Mouse (Mus musculus) heart, embryonic 13.5 days (tissue): Measurements from ENCODE around the gene Tgfb1. TPM values are rescaled to one million over a fixed set of nuclear protein-coding genes. Genes with fewer than 3 reads are reported as not detected.

Source experiments
- ATAC-seq: fragments of 200-750 bp; cut with Nextera tagmentation; 2 replicates; pipeline ENCODE4 v1.8.0; 2017; ENCODE audit warnings: moderate TSS enrichment; ENCODE audit not compliant: insufficient number of reproducible peaks, low FRiP score, low TSS enrichment; ENCODE audit errors: extremely low read depth
- H3K27ac ChIP-seq: fragments of 300-500 bp; sonication (generic); replicated peaks from 2 replicates; pipeline ENCODE4 v1.5.1; 2015; ENCODE audit warnings: moderate library complexity, mild to moderate bottlenecking, inconsistent platforms
- H3K27me3 ChIP-seq: fragments of 300-500 bp; sonication (generic); replicated peaks from 2 replicates; pipeline ENCODE4 v1.6.1; 2015; ENCODE audit warnings: mild to moderate bottlenecking, inconsistent platforms
- H3K36me3 ChIP-seq: fragments of 300-500 bp; sonication (generic); 2 replicates; pipeline ENCODE4 v1.6.1; 2015; ENCODE audit warnings: mild to moderate bottlenecking, inconsistent platforms
- H3K4me1 ChIP-seq: fragments of 300-500 bp; sonication (generic); 2 replicates; pipeline ENCODE4 v1.6.1; 2015; ENCODE audit warnings: inconsistent platforms
- H3K4me2 ChIP-seq: fragments of 300-500 bp; sonication (generic); 2 replicates; pipeline ENCODE4 v1.6.1; 2015; ENCODE audit warnings: inconsistent platforms, mild to moderate bottlenecking, moderate library complexity
- H3K4me3 ChIP-seq: fragments of 300-500 bp; sonication (generic); 2 replicates; pipeline ENCODE4 v1.5.1; 2015; ENCODE audit warnings: moderate library complexity, mild to moderate bottlenecking, inconsistent platforms
- H3K9ac ChIP-seq: fragments of 300-500 bp; sonication (generic); 2 replicates; pipeline ENCODE4 v1.6.1; 2015; ENCODE audit warnings: inconsistent platforms, mild to moderate bottlenecking, moderate library complexity
- H3K9me3 ChIP-seq: fragments of 300-500 bp; sonication (generic); 2 replicates; pipeline ENCODE4 v1.6.1; 2016; ENCODE audit warnings: inconsistent platforms
- WGBS: fragments of 180-500 bp; shearing (Covaris S2); methylation state at CpG from one replicate; pipeline ENCODE4 v1.1.7; 2015; ENCODE audit warnings: mixed read lengths; 5-methylcytosine and 5-hydroxymethylcytosine counted together
- polyA plus RNA-seq: library from polyadenylated mRNA; unstranded; fragments of >200 nt; fragmentation: Nextera tagmentation; extraction: Ambion mirVana; gene quantifications from 2 replicates; pipeline ENCODE4 v1.2.1, GENCODE M21; 2015

Tgfb1 gene
- polyA plus RNA-seq, 1 experiment from 2014 or later: 4.3 TPM

GRCm38 (mm10) chr7:25706578-25707170 is 19.9 kb downstream of the Tgfb1 start:
- peaks cover 71% of the 10 kb centered on the region for H3K4me1 ChIP-seq
- no peaks in the 10 kb centered on the region for H3K27me3 ChIP-seq
- no peak overlapping the region for H3K4me2 ChIP-seq
- no peak overlapping the region for H3K4me3 ChIP-seq
- peaks cover 8% of the 10 kb centered on the region for H3K36me3 ChIP-seq
- WGBS: 47% methylated on average over 7 of the region's 7 CpGs
- ATAC-seq: no peak
- peak overlapping the region; percentile 85 for H3K27ac ChIP-seq
- peaks cover 6% of the 10 kb centered on the region for H3K9me3 ChIP-seq
- peak overlapping the region; percentile 48; the same call in 1 of the 2 replicates for H3K9ac ChIP-seq

DNA sequence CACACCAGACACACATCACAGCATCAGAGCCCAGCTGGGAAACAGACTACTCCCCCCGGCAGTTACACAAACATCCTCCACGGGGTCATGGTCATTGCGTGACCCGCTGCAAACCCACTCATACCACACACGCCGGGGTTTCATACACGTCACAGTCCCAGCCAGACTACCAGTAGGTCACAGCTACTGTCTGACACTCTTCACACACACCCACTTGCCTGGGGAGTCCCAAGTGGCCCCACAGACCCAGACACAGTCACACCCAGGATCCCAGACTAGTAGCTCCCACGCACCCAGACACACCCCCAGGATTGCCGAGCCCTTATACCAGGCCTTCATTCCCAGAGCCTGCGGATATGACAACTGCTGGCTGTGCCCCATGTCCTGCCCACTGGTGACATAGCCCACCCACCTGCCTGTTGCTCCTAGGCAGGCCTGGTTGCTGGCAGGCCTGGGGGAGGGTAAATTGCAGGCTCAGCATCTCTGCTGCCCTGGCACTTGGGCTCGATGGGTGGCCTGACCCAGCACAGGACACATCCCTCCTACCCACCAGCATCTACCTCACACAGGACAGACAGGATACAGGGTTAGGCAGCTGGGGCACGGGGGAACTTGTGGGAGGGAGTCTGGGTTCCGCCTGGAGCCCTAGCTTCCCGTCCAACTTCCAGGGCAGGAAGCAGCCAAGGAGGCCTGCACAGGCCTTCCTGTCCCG is 20.9 kb downstream of the Tgfb1 start:
- peak overlapping the region; percentile 85 for H3K27ac ChIP-seq
- no peak for ATAC-seq
- H3K9me3 ChIP-seq: no peaks in the 10 kb centered on the region
- no peaks in the 10 kb centered on the region for H3K27me3 ChIP-seq
- H3K4me1 ChIP-seq: peaks cover 82% of the 10 kb centered on the region
- peak overlapping the region; percentile 30 for H3K4me2 ChIP-seq
- 46% methylated on average over 15 of the region's 15 CpGs for WGBS
- H3K4me3 ChIP-seq: no peak overlapping the region
- H3K9ac ChIP-seq: peak overlapping the region; percentile 40; the same call in 1 of the 2 replicates
- peaks cover 5% of the 10 kb centered on the region for H3K36me3 ChIP-seq

DNA sequence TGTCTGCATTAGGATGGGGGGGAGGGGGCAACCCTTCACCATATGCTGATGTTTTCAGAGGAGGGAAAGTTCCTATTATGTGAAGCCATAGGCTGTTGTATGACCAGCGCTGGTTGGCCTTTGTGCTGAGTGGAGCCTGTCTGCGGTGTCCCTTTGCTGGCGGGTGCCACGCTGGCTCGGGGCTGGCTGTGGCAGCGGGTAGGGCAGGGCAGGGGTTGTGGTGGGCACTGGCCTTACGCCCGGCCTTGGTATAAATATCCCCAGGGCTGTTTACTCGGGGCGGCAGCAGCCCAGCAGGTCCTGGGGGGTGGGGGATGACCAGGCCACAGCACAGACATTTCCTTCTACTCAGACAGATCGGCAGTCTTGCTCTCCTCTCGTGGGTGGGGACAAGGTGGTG is 23.2 kb downstream of the Tgfb1 start:
- Histone ChIP-seq H3K27ac (peak overlapping the region; percentile 82), H3K4me3 (peak overlapping the region; percentile 12; the same call in 1 of the 2 replicates)
- WGBS: 16% methylated on average over 12 of the region's 12 CpGs

GRCm38 (mm10) chr7:25710519-25711130 is 23.8 kb downstream of the Tgfb1 start:
- ATAC-seq: no peak
- Histone ChIP-seq H3K36me3 (peaks cover 34% of the 10 kb centered on the region), H3K27me3 (no peaks in the 10 kb centered on the region), H3K4me2 (peak overlapping the region; percentile 61), H3K27ac (peak overlapping the region; percentile 82), H3K9me3 (no peaks in the 10 kb centered on the region), H3K4me1 (peaks cover 58% of the 10 kb centered on the region), H3K9ac (peak overlapping the region; percentile 74), H3K4me3 (peak overlapping the region; percentile 12; the same call in 1 of the 2 replicates)
- WGBS: 8% methylated on average over 6 of the region's 7 CpGs

More for the DNA sequence above, 23.2 kb downstream of the Tgfb1 start:
- no peak for ATAC-seq
- Histone ChIP-seq H3K9ac (peak overlapping the region; percentile 74), H3K36me3 (peaks cover 27% of the 10 kb centered on the region), H3K4me2 (peak overlapping the region; percentile 61), H3K4me1 (peaks cover 65% of the 10 kb centered on the region), H3K27me3 (no peaks in the 10 kb centered on the region), H3K9me3 (no peaks in the 10 kb centered on the region)

GRCm38 (mm10) chr7:25711165-25711564 is 24.4 kb downstream of the Tgfb1 start:
- Histone ChIP-seq H3K4me3 (no peak overlapping the region), H3K9ac (no peak overlapping the region), H3K36me3 (peaks cover 39% of the 10 kb centered on the region), H3K9me3 (no peaks in the 10 kb centered on the region), H3K27me3 (no peaks in the 10 kb centered on the region), H3K27ac (peak overlapping the region; percentile 82), H3K4me2 (peak overlapping the region; percentile 61; the same call in 1 of the 2 replicates), H3K4me1 (peaks cover 52% of the 10 kb centered on the region)
- WGBS: 50% methylated on average over 5 of the region's 5 CpGs
- no peak for ATAC-seq

GRCm38 (mm10) chr7:25711731-25712197 is 25.0 kb downstream of the Tgfb1 start:
- H3K4me1 ChIP-seq: peaks cover 46% of the 10 kb centered on the region
- H3K27ac ChIP-seq: peak overlapping the region; percentile 82
- H3K4me2 ChIP-seq: no peak overlapping the region
- peak overlapping the region; percentile 74 for H3K9ac ChIP-seq
- no peaks in the 10 kb centered on the region for H3K27me3 ChIP-seq
- H3K36me3 ChIP-seq: peaks cover 44% of the 10 kb centered on the region
- no peak overlapping the region for H3K4me3 ChIP-seq
- peak; percentile 41; the same call in 1 of the 2 replicates for ATAC-seq
- no peaks in the 10 kb centered on the region for H3K9me3 ChIP-seq
- WGBS: 2% methylated on average over 7 of the region's 7 CpGs

DNA sequence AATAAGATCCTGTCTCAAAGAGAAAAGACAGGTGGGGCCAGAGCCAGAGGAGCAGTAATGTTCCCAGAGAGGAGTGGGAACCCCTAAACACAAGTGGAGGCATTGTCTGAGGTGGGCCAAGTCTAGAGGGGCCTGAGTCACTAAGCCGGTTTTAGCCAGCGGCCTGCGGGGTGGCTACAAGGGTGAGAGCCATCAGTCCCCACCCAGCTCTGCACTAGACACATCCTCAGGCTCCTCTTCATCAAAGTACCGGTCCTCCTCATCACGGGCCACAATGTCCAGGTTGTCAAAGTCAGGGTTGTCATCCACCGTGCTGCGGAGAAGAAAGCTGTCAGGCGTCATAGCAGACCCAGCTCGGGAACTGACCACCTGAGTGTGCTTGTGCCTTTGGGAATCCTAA is 26.0 kb downstream of the Tgfb1 start:
- Histone ChIP-seq H3K9me3 (no peaks in the 10 kb centered on the region), H3K36me3 (peaks cover 44% of the 10 kb centered on the region), H3K27me3 (no peaks in the 10 kb centered on the region), H3K9ac (no peak overlapping the region), H3K4me3 (no peak overlapping the region), H3K4me2 (no peak overlapping the region), H3K4me1 (peaks cover 44% of the 10 kb centered on the region), H3K27ac (no peak overlapping the region)
- ATAC-seq: no peak
- WGBS: 85% methylated on average over 9 of the region's 9 CpGs

DNA sequence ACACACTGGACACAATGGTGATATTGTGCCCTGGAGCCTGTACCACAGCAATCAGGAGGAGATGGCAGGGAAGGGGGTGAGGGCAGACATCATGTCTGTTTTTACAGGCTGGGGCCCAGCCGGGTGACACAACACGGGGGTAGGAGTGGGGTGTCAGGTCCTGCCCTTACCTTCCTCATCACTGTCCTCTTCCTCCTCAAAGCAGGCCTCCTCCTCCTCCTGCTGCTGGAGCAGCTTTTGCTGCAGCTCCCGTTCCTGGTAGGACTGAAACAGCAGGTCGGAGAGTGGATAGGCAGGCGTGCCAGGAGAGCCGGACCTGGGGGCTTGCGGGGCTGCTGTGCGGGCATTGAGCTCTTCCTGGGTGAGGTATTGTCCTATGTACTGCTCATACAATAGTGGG is 27.8 kb downstream of the Tgfb1 start:
- WGBS: 91% methylated on average over 8 of the region's 8 CpGs
- H3K36me3 ChIP-seq: peaks cover 44% of the 10 kb centered on the region

DNA sequence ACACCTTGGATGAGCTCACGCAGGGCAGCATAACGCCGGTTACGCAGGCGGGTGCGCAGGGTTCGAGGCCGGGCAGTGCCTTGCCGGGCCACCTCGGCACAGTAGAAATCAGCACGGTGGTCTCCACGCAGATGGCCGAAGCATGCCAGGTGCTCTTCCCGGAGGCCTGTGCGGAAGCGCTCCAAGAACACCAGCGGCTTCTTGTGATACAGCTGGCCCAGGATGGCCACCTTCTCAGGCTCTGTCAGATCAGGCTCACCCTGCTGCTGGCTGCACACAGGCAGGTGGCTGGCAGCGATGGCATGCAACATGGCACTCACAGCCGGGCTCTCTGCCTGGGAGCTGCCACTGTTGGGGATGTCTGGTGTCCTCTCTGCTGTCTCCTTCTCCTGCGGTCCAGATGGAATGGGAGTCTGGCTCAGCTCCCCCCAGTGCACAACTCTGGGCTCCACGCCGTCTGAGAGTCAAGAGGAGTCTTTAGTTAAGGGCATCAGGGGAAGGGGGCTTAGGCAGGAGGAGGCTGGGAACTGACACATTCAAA is 29.0 kb downstream of the Tgfb1 start:
- Histone ChIP-seq H3K9ac (no peak overlapping the region), H3K27me3 (no peaks in the 10 kb centered on the region), H3K27ac (no peak overlapping the region), H3K4me3 (no peak overlapping the region), H3K4me2 (no peak overlapping the region), H3K9me3 (no peaks in the 10 kb centered on the region), H3K36me3 (peaks cover 51% of the 10 kb centered on the region), H3K4me1 (peaks cover 41% of the 10 kb centered on the region)
- WGBS: 87% methylated on average over 22 of the region's 22 CpGs
- no peak for ATAC-seq

More for the DNA sequence above, 27.8 kb downstream of the Tgfb1 start:
- no peak for ATAC-seq
- H3K9ac ChIP-seq: no peak overlapping the region
- H3K4me2 ChIP-seq: no peak overlapping the region
- no peaks in the 10 kb centered on the region for H3K9me3 ChIP-seq
- H3K27ac ChIP-seq: no peak overlapping the region
- no peak overlapping the region for H3K4me3 ChIP-seq
- H3K4me1 ChIP-seq: peaks cover 50% of the 10 kb centered on the region
- H3K27me3 ChIP-seq: no peaks in the 10 kb centered on the region

- WGBS: 88% methylated on average over 3 of the region's 3 CpGs
- Histone ChIP-seq H3K27me3 (no peaks in the 10 kb centered on the region), H3K4me1 (peaks cover 24% of the 10 kb centered on the region), H3K4me2 (peak overlapping the region; percentile 93), H3K36me3 (peaks cover 65% of the 10 kb centered on the region), H3K27ac (no peak overlapping the region), H3K9ac (peak overlapping the region; percentile 88), H3K9me3 (no peaks in the 10 kb centered on the region), H3K4me3 (peak overlapping the region; percentile 78)
- ATAC-seq: no peak
Measured at GRCm38 (mm10) chr7:25717478-25717877, 30.7 kb downstream of the Tgfb1 start.

DNA sequence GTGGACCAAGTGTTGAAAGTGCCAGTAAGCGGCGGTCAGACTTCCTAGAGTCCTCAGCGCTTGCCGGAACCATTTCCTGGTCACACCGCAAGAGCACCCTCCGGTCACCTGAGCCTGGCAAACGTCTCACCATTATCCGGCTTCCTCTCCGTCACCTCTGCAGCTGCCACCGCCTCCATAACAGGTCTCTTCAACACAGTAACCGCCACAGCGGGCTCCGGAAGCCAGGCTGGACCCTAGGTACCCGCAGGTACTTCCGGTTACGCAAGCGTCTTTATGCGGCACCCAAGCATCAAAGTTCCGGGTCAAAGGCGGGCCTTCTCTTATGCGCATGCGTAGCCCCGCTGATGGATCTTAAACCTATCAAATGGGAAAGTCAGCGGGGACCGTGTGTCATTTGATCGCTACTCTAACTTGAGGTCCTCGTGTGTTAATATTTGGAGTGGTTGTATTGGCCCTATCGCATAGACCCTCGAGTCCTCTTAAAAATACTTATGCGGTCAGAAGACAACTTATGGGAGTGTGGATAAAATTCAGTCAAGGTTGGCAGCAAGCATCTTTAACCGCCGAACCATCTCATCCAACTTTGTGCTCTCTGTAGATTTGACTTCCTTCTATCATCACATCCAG is 32.1 kb downstream of the Tgfb1 start, which contains the start of gene Ccdc97:
Gene Ccdc97, minus strand, starts transcription at position 301 of the 630 bp plus-strand sequence.
- peak; percentile 67 for ATAC-seq

More for the DNA sequence above, 32.1 kb downstream of the Tgfb1 start, which contains the start of gene Ccdc97:
- peak within 1 kb of the TSS; percentile 78 for H3K4me3 ChIP-seq
- H3K27ac ChIP-seq: peak within 1 kb of the TSS; percentile 88
- peak within 1 kb of the TSS; percentile 93 for H3K4me2 ChIP-seq
- H3K9me3 ChIP-seq: no peaks in the 10 kb centered on the region
- WGBS: 4% methylated on average over 32 of the region's 32 CpGs
- peaks cover 65% of the 10 kb centered on the region for H3K36me3 ChIP-seq
- peak within 1 kb of the TSS; percentile 88 for H3K9ac ChIP-seq
- no peaks in the 10 kb centered on the region for H3K27me3 ChIP-seq
- peaks cover 22% of the 10 kb centered on the region for H3K4me1 ChIP-seq
